Mouse (Mus musculus): ENCODE results near the gene Arsa. TPM values are rescaled to one million over a fixed set of nuclear protein-coding genes. Genes with fewer than 3 reads are reported as not detected.

Arsa gene
- polyA plus RNA-seq, 1 experiment, result 17.9 TPM

GRCm38 (mm10) chr15:89474596-89475292, 2.5 kb downstream of the Arsa start:
- no peaks in the 10 kb centered on the region for H3K27me3 ChIP-seq (ENCODE audit: control insufficient read depth, insufficient read depth, low read length, poor library complexity, severe bottlenecking)
- no peak overlapping the region for H3K9ac ChIP-seq (ENCODE audit: low read depth, poor library complexity, severe bottlenecking)
- no peaks in the 10 kb centered on the region for H3K36me3 ChIP-seq (ENCODE audit: control insufficient read depth, insufficient read depth, low read length, poor library complexity, severe bottlenecking)
- 0 out of 2 replicates have a peak, but pooled peaks cover 2% of the 10 kb centered on the region for H3K9me3 ChIP-seq (replicated peaks; ENCODE audit: control insufficient read depth, insufficient read depth, low read length, poor library complexity, severe bottlenecking)
- TF ChIP-seq POLR2A (IDR thresholded peaks at IDR 0.05; ENCODE audit: insufficient read depth, low read length) (no peak), EP300 (IDR thresholded peaks at IDR 0.05; ENCODE audit: insufficient read depth, low read depth, low read length) (no peak), CTCF (IDR thresholded peaks at IDR 0.05; ENCODE audit: low read depth, low read length) (no peak)
- no peak overlapping the region for H3K4me3 ChIP-seq (ENCODE audit: low read depth, low read length)
- no peak overlapping the region for H3K27ac ChIP-seq (ENCODE audit: insufficient read depth, low read length)
- no peaks in the 10 kb centered on the region for H3K4me1 ChIP-seq (ENCODE audit: control insufficient read depth, insufficient read depth, low read length)

GRCm38 (mm10) chr15:89473921-89474320, 3.3 kb downstream of the Arsa start:
- H3K27me3 ChIP-seq (ENCODE audit: control insufficient read depth, insufficient read depth, low read length, poor library complexity, severe bottlenecking), result no peaks in the 10 kb centered on the region
- no peak overlapping the region for H3K4me3 ChIP-seq (ENCODE audit: low read depth, low read length)
- TF ChIP-seq POLR2A (IDR thresholded peaks at IDR 0.05; ENCODE audit: insufficient read depth, low read length), result no peak
- TF ChIP-seq CTCF (IDR thresholded peaks at IDR 0.05; ENCODE audit: low read depth, low read length), result no peak
- no peak for TF ChIP-seq EP300 (IDR thresholded peaks at IDR 0.05; ENCODE audit: insufficient read depth, low read depth, low read length)
- no peaks in the 10 kb centered on the region for H3K36me3 ChIP-seq (ENCODE audit: control insufficient read depth, insufficient read depth, low read length, poor library complexity, severe bottlenecking)
- H3K9ac ChIP-seq (ENCODE audit: low read depth, poor library complexity, severe bottlenecking), result no peak overlapping the region
- no peak overlapping the region for H3K27ac ChIP-seq (ENCODE audit: insufficient read depth, low read length)
- 0 out of 2 replicates have a peak, but pooled peaks cover 2% of the 10 kb centered on the region for H3K9me3 ChIP-seq (replicated peaks; ENCODE audit: control insufficient read depth, insufficient read depth, low read length, poor library complexity, severe bottlenecking)
- H3K4me1 ChIP-seq (ENCODE audit: control insufficient read depth, insufficient read depth, low read length), result no peaks in the 10 kb centered on the region

GRCm38 (mm10) chr15:89473370-89473769, 3.9 kb downstream of the Arsa start:
- no peaks in the 10 kb centered on the region for H3K27me3 ChIP-seq (ENCODE audit: control insufficient read depth, insufficient read depth, low read length, poor library complexity, severe bottlenecking)
- TF ChIP-seq CTCF (IDR thresholded peaks at IDR 0.05; ENCODE audit: low read depth, low read length) (no peak), POLR2A (IDR thresholded peaks at IDR 0.05; ENCODE audit: insufficient read depth, low read length) (no peak), EP300 (IDR thresholded peaks at IDR 0.05; ENCODE audit: insufficient read depth, low read depth, low read length) (no peak)
- no peaks in the 10 kb centered on the region for H3K4me1 ChIP-seq (ENCODE audit: control insufficient read depth, insufficient read depth, low read length)
- no peak overlapping the region for H3K9ac ChIP-seq (ENCODE audit: low read depth, poor library complexity, severe bottlenecking)
- H3K36me3 ChIP-seq (ENCODE audit: control insufficient read depth, insufficient read depth, low read length, poor library complexity, severe bottlenecking), result no peaks in the 10 kb centered on the region
- H3K27ac ChIP-seq (ENCODE audit: insufficient read depth, low read length), result no peak overlapping the region
- no peak overlapping the region for H3K4me3 ChIP-seq (ENCODE audit: low read depth, low read length)
- H3K9me3 ChIP-seq (replicated peaks; ENCODE audit: control insufficient read depth, insufficient read depth, low read length, poor library complexity, severe bottlenecking), result 0 out of 2 replicates have a peak, but pooled peaks cover 2% of the 10 kb centered on the region

GRCm38 (mm10) chr15:89471476-89471875, 5.7 kb downstream of the Arsa start:
- no peaks in the 10 kb centered on the region for H3K36me3 ChIP-seq (ENCODE audit: control insufficient read depth, insufficient read depth, low read length, poor library complexity, severe bottlenecking)
- TF ChIP-seq POLR2A (IDR thresholded peaks at IDR 0.05; ENCODE audit: insufficient read depth, low read length) (no peak), CTCF (IDR thresholded peaks at IDR 0.05; ENCODE audit: low read depth, low read length) (no peak), EP300 (IDR thresholded peaks at IDR 0.05; ENCODE audit: insufficient read depth, low read depth, low read length) (no peak)

GRCm38 (mm10) chr15:89468577-89468976, 8.6 kb downstream of the Arsa start:
- TF ChIP-seq POLR2A (IDR thresholded peaks at IDR 0.05; ENCODE audit: insufficient read depth, low read length), result no peak
- Histone ChIP-seq H3K27me3 (ENCODE audit: control insufficient read depth, insufficient read depth, low read length, poor library complexity, severe bottlenecking) (no peaks in the 10 kb centered on the region), H3K9ac (ENCODE audit: low read depth, poor library complexity, severe bottlenecking) (no peak overlapping the region), H3K4me3 (ENCODE audit: low read depth, low read length) (no peak overlapping the region), H3K4me1 (ENCODE audit: control insufficient read depth, insufficient read depth, low read length) (no peaks in the 10 kb centered on the region), H3K36me3 (ENCODE audit: control insufficient read depth, insufficient read depth, low read length, poor library complexity, severe bottlenecking) (no peaks in the 10 kb centered on the region), H3K9me3 (replicated peaks; ENCODE audit: control insufficient read depth, insufficient read depth, low read length, poor library complexity, severe bottlenecking) (0 out of 2 replicates have a peak, but pooled peaks cover 2% of the 10 kb centered on the region), H3K27ac (ENCODE audit: insufficient read depth, low read length) (no peak overlapping the region)

More at GRCm38 (mm10) chr15:89471476-89471875, 5.7 kb downstream of the Arsa start:
- no peak overlapping the region for H3K27ac ChIP-seq (ENCODE audit: insufficient read depth, low read length)
- no peaks in the 10 kb centered on the region for H3K4me1 ChIP-seq (ENCODE audit: control insufficient read depth, insufficient read depth, low read length)
- H3K27me3 ChIP-seq (ENCODE audit: control insufficient read depth, insufficient read depth, low read length, poor library complexity, severe bottlenecking), result no peaks in the 10 kb centered on the region
- H3K4me3 ChIP-seq (ENCODE audit: low read depth, low read length), result no peak overlapping the region
- 0 out of 2 replicates have a peak, but pooled peaks cover 2% of the 10 kb centered on the region for H3K9me3 ChIP-seq (replicated peaks; ENCODE audit: control insufficient read depth, insufficient read depth, low read length, poor library complexity, severe bottlenecking)
- no peak overlapping the region for H3K9ac ChIP-seq (ENCODE audit: low read depth, poor library complexity, severe bottlenecking)

GRCm38 (mm10) chr15:89465052-89465451, 12.2 kb downstream of the Arsa start:
- Histone ChIP-seq H3K9ac (ENCODE audit: low read depth, poor library complexity, severe bottlenecking) (no peak overlapping the region), H3K27ac (ENCODE audit: insufficient read depth, low read length) (no peak overlapping the region), H3K9me3 (replicated peaks; ENCODE audit: control insufficient read depth, insufficient read depth, low read length, poor library complexity, severe bottlenecking) (no peaks in the 10 kb centered on the region), H3K4me1 (ENCODE audit: control insufficient read depth, insufficient read depth, low read length) (no peaks in the 10 kb centered on the region), H3K4me3 (ENCODE audit: low read depth, low read length) (no peak overlapping the region), H3K36me3 (ENCODE audit: control insufficient read depth, insufficient read depth, low read length, poor library complexity, severe bottlenecking) (no peaks in the 10 kb centered on the region), H3K27me3 (ENCODE audit: control insufficient read depth, insufficient read depth, low read length, poor library complexity, severe bottlenecking) (no peaks in the 10 kb centered on the region)
- TF ChIP-seq EP300 (IDR thresholded peaks at IDR 0.05; ENCODE audit: insufficient read depth, low read depth, low read length), result no peak
- no peak for TF ChIP-seq CTCF (IDR thresholded peaks at IDR 0.05; ENCODE audit: low read depth, low read length)
- TF ChIP-seq POLR2A (IDR thresholded peaks at IDR 0.05; ENCODE audit: insufficient read depth, low read length), result no peak

Data from ES-Bruce4 (cell line).